Mouse (Mus musculus) limb, embryonic 10.5 days (tissue): ENCODE measurements around the gene Frmd4b. TPM values are rescaled to one million over a fixed set of nuclear protein-coding genes. Genes with fewer than 3 reads are reported as not detected.
"Not testable (repeated sequence)": the region's sequence is repeated elsewhere in the genome, so short reads cannot be mapped to it uniquely, and the experiment has no call there.

Experiments
- DNase-seq: peaks from one replicate; pipeline ENCODE4 v3.0.0-alpha.2; 2017; ENCODE audit warnings: low spot score
- H3K27ac ChIP-seq: fragments of 300-500 bp; sonication (generic); 2 replicates; pipeline ENCODE4 v1.5.1; 2016; ENCODE audit warnings: mild to moderate bottlenecking
- H3K27me3 ChIP-seq: fragments of 300-500 bp; sonication (generic); 2 replicates; pipeline ENCODE4 v1.6.1; 2016; ENCODE audit warnings: low read depth, mild to moderate bottlenecking; ENCODE audit not compliant: poor library complexity, severe bottlenecking
- H3K36me3 ChIP-seq: fragments of 300-500 bp; sonication (generic); 2 replicates; pipeline ENCODE4 v1.6.1; 2016; ENCODE audit warnings: mild to moderate bottlenecking, moderate library complexity
- H3K4me1 ChIP-seq: fragments of 300-500 bp; sonication (generic); 2 replicates; pipeline ENCODE4 v1.6.1; 2016
- H3K4me3 ChIP-seq: fragments of 300-500 bp; sonication (generic); 2 replicates; pipeline ENCODE4 v1.5.1; 2016; ENCODE audit warnings: mild to moderate bottlenecking, moderate library complexity
- H3K9me3 ChIP-seq: fragments of 300-500 bp; sonication (generic); replicated peaks from 2 replicates; pipeline ENCODE4 v1.6.1; 2016; ENCODE audit warnings: mild to moderate bottlenecking
- WGBS: fragments of 180-500 bp; shearing (Covaris S2); methylation state at CpG from one replicate; pipeline ENCODE4 v1.1.7; 2016; 5-methylcytosine and 5-hydroxymethylcytosine counted together
- polyA plus RNA-seq: library from polyadenylated mRNA; unstranded; fragments of >200 nt; fragmentation: Nextera tagmentation; extraction: Ambion mirVana; gene quantifications from 2 replicates; pipeline ENCODE4 v1.2.1, GENCODE M21; 2016

Gene Frmd4b
- polyA plus RNA-seq, 1 experiment from 2014 or later, result 14.8 TPM

DNA sequence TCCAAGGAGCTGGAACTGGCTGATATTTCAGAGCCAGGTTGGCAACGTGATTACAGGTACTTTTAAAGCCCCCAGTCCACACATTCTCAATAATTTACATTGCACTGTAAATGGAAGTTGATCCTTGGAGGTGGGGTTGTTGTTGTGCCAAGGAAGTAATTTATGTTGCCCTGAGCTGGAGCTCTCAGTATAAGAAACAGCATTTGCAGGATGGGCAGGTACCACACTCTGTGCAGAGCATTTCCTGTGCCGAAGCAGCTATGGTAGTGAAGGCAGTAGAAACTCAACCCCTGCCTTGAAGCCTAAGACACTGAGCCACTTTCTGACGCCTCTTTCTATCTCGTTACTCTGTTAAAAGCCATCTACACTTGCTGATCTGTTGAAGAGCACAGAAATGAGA, 341.6 kb downstream of the Frmd4b start:
- Histone ChIP-seq H3K27ac (peak overlapping the region; percentile 36; the same call in 1 of the 2 replicates), H3K9me3 (no peaks in the 10 kb centered on the region), H3K4me1 (peaks cover 33% of the 10 kb centered on the region), H3K4me3 (no peak overlapping the region), H3K36me3 (no peaks in the 10 kb centered on the region), H3K27me3 (no peaks in the 10 kb centered on the region)
- no peak for DNase-seq
- 52% methylated on average over 4 of the region's 4 CpGs for WGBS

DNA sequence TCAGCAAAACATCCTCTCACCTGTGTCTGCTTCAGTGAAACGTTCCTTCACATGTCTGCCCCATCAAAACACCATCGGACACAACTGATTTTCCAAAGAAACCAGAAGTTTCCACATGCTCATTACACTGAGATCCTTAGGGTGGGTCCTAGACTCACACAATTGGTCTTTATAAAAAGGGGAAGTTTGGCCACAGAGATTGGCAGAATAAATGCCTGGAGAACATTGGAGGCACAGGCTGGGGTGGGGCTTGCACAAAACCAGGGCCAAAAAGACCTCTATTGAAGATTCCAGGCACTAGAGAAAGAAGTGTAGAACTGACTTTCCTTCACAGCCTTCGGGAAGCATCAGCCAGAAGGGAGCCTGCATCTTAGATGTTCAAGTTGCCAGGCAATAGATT, 343.6 kb downstream of the Frmd4b start:
- no peak overlapping the region for H3K4me3 ChIP-seq
- H3K9me3 ChIP-seq, result no peaks in the 10 kb centered on the region
- no peaks in the 10 kb centered on the region for H3K27me3 ChIP-seq
- WGBS, result 89% methylated on average over 3 of the region's 3 CpGs
- no peak for DNase-seq
- H3K27ac ChIP-seq, result no peak overlapping the region
- H3K4me1 ChIP-seq, result peaks cover 26% of the 10 kb centered on the region
- H3K36me3 ChIP-seq, result no peaks in the 10 kb centered on the region

DNA sequence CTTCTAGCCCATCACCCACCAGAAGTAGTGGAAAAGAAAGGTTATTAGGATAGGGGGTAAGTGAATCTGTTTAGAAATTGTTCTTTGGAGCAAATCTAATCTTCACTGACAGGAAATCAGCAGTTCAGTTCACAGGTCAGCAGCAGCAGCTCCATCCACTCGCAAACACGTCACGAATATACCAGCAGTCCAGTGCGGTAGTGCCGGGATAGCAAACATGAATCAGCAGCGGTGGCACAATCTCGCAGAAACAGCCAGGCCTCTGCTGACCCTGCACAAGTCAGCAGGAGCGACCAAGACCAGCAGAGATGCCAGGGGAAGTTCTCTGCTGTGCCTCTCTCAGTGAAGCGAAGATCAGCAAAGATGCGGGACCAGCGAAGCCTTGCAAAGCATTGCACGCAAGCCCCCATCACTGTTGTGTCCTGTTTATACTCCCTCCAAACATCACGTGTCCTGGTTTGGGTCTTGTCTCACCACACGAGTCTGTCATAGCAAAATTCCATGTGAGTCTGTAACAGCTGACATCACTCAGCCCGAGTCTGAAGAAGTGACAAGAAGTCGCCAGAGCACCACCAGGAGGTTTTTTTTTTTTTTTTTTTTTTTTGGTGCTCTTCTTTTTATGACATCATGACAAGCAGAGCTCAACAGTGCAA, 344.2 kb downstream of the Frmd4b start:
- Histone ChIP-seq H3K9me3 (no peaks in the 10 kb centered on the region), H3K27ac (no peak overlapping the region), H3K27me3 (no peaks in the 10 kb centered on the region), H3K4me1 (peaks cover 20% of the 10 kb centered on the region), H3K4me3 (no peak overlapping the region), H3K36me3 (no peaks in the 10 kb centered on the region)
- WGBS, result 88% methylated on average over 16 of the region's 16 CpGs
- DNase-seq, result no peak

- H3K9me3 ChIP-seq, result no peaks in the 10 kb centered on the region
- peaks cover 16% of the 10 kb centered on the region for H3K4me1 ChIP-seq
- no peak overlapping the region for H3K27ac ChIP-seq
- H3K4me3 ChIP-seq, result no peak overlapping the region
- no peaks in the 10 kb centered on the region for H3K27me3 ChIP-seq
- WGBS, result 84% methylated on average over 2 of the region's 2 CpGs
- DNase-seq, result no peak
- no peaks in the 10 kb centered on the region for H3K36me3 ChIP-seq
Measured at GRCm38 (mm10) chr6:97272349-97272748, 345.0 kb downstream of the Frmd4b start.

DNA sequence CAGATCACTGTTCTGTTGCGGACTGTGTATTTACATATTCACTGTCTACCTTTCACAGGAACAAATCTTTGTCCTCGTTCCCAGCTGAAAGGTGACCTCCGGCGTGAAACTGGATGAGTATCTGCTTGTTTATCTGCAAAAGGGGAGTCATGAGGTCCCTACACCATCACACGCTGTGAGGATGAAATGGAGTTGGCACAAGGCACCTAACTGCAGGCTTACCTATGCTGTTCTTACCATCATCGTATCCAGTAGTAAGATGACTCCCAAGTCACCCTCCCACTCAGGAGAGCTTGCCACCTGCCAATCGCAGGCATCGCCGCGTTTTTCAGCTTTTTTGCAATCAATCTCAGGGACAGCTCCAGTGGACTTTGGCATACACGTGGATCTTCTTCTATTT, 347.7 kb downstream of the Frmd4b start:
- H3K9me3 ChIP-seq, result no peaks in the 10 kb centered on the region
- H3K27me3 ChIP-seq, result no peaks in the 10 kb centered on the region
- no peak overlapping the region for H3K27ac ChIP-seq
- no peaks in the 10 kb centered on the region for H3K36me3 ChIP-seq
- no peaks in the 10 kb centered on the region for H3K4me1 ChIP-seq
- WGBS, result 89% methylated on average over 11 of the region's 11 CpGs
- DNase-seq, result no peak
- H3K4me3 ChIP-seq, result no peak overlapping the region

DNA sequence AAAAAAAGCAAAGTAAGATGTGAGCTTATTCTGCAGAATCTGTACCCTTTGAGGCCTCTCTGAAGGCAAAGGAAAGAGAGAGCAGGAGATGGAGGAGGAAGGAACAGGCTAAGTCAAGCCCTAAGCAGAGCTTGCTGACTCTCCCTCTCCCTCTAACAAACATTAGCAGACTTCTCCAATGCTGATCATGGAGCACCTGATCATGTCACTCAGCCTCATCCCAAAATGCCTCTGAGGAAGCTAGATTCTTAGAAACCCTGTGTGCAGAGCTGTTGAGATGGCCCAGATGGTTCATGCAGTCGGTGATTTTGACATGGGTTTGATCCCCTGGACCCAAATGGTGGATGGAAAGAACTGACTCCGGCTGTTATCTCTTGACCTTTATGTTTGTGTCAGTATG, 350.2 kb downstream of the Frmd4b start:
- 87% methylated on average over 2 of the region's 2 CpGs for WGBS
- Histone ChIP-seq H3K9me3 (no peaks in the 10 kb centered on the region), H3K4me3 (no peak overlapping the region), H3K4me1 (no peaks in the 10 kb centered on the region), H3K27ac (no peak overlapping the region), H3K27me3 (no peaks in the 10 kb centered on the region), H3K36me3 (no peaks in the 10 kb centered on the region)
- no peak for DNase-seq

- WGBS, result 78% methylated on average over 4 of the region's 4 CpGs
- Histone ChIP-seq H3K36me3 (no peaks in the 10 kb centered on the region), H3K4me3 (no peak overlapping the region), H3K27ac (no peak overlapping the region), H3K9me3 (no peaks in the 10 kb centered on the region), H3K27me3 (no peaks in the 10 kb centered on the region), H3K4me1 (no peaks in the 10 kb centered on the region)
- no peak for DNase-seq
Measured at GRCm38 (mm10) chr6:97266661-97267060, 350.7 kb downstream of the Frmd4b start.

DNA sequence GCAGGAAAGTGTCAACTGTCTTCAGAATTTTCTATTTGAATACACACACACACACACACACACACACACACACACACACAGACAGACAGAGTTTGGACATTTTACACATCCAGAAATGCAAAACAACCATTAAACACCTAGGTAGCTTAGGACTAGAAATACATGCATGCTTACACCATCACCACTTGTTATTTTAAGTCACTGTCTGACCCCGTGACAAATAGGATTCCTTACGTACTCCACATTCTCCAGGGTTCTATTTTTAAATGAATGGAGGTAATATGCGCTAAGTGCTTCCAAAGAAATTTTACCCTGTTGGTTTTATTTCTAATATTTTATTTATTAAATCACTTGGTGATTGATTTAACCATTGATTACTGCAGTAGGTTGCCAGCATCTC, 351.6 kb downstream of the Frmd4b start:
- H3K27me3 ChIP-seq, result no peaks in the 10 kb centered on the region
- WGBS, result 91% methylated on average over 3 of the region's 3 CpGs

DNA sequence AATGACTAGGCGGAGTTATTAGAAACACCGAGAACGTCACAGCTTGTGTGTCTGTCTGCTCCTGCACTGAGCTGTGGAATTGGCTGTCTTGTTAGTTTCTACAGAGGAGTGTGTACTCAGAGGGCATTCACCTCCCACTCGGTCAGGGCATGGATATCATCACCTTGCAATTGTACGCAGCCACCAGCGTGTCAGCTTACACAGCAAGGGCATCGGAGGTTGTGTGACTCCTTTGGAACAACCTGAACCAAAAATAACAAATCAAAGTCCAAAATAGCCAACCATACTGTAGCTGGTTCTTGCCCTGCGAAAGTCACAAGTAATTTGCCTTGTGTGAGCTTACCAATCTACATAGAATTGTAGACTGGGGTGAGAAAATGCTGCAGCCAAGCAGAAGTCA, 352.1 kb downstream of the Frmd4b start:
- H3K36me3 ChIP-seq, result no peaks in the 10 kb centered on the region
- H3K4me3 ChIP-seq, result no peak overlapping the region
- 87% methylated on average over 8 of the region's 8 CpGs for WGBS
- H3K27ac ChIP-seq, result no peak overlapping the region
- no peaks in the 10 kb centered on the region for H3K9me3 ChIP-seq
- no peaks in the 10 kb centered on the region for H3K27me3 ChIP-seq
- no peaks in the 10 kb centered on the region for H3K4me1 ChIP-seq
- DNase-seq, result no peak

More for the DNA sequence above, 351.6 kb downstream of the Frmd4b start:
- DNase-seq, result no peak
- Histone ChIP-seq H3K36me3 (no peaks in the 10 kb centered on the region), H3K27ac (no peak overlapping the region), H3K4me1 (no peaks in the 10 kb centered on the region), H3K4me3 (no peak overlapping the region), H3K9me3 (no peaks in the 10 kb centered on the region)

GRCm38 (mm10) chr6:97263750-97264149, 353.6 kb downstream of the Frmd4b start:
- H3K36me3 ChIP-seq, H3K4me1 ChIP-seq, H3K4me3 ChIP-seq, H3K27ac ChIP-seq, H3K9me3 ChIP-seq, H3K27me3 ChIP-seq, DNase-seq: not testable (repeated sequence)

DNA sequence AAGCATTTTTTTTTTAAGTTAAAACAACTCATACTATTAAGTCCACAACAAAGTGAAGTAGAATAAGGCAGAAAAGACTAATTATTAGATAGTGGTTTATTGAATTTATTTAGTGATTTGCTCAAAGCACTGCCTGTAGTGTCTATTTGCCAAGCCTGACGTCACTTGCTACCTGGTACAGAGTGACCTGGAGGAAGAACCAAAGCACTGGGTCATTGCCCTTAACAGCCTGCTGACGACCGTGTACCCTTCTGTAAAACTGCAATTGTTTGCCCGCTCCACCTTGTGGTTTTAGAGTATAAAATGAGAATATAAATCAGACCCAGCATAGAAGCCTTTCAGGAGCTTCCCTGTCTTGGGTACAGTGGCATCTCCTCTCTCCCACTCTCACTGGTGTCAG, 355.1 kb downstream of the Frmd4b start:
- no peak for DNase-seq
- H3K27ac ChIP-seq, result no peak overlapping the region
- H3K9me3 ChIP-seq, result no peaks in the 10 kb centered on the region
- no peaks in the 10 kb centered on the region for H3K36me3 ChIP-seq
- no peaks in the 10 kb centered on the region for H3K4me1 ChIP-seq
- no peak overlapping the region for H3K4me3 ChIP-seq
- no peaks in the 10 kb centered on the region for H3K27me3 ChIP-seq
- WGBS, result 71% methylated on average over 4 of the region's 4 CpGs

- not testable (repeated sequence) for H3K27ac ChIP-seq, H3K4me1 ChIP-seq, H3K36me3 ChIP-seq, H3K4me3 ChIP-seq, DNase-seq, H3K9me3 ChIP-seq, H3K27me3 ChIP-seq
- WGBS, result 91% methylated on average over 2 of the region's 2 CpGs
Measured at GRCm38 (mm10) chr6:97259926-97260325, 357.4 kb downstream of the Frmd4b start.

DNA sequence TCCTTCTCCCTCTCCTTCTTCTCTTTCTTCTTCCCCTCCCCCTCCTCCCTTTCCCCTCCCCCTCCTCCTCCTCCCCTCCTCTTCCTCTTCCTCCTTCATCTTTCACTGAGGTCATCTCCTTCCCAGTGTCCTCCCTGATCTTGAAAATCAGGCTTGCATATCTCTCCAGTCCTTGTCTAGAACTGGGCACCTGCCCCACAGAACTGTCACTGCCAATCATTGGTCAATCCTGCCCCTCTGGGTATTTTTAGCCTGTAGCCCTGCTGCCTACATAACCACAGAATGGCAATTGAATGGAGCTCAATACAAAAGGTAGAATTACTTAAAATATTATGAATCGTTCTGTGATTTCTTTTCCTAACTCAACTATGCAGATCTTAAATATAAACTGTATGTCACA, 358.9 kb downstream of the Frmd4b start:
- no peak overlapping the region for H3K4me3 ChIP-seq
- no peaks in the 10 kb centered on the region for H3K4me1 ChIP-seq
- H3K9me3 ChIP-seq, result no peaks in the 10 kb centered on the region
- no peaks in the 10 kb centered on the region for H3K27me3 ChIP-seq
- whole genome bisulfite sequencing, result 95% methylated on average over 1 of the region's 1 CpGs
- no peak overlapping the region for H3K27ac ChIP-seq
- no peaks in the 10 kb centered on the region for H3K36me3 ChIP-seq
- no peak for DNase-seq

DNA sequence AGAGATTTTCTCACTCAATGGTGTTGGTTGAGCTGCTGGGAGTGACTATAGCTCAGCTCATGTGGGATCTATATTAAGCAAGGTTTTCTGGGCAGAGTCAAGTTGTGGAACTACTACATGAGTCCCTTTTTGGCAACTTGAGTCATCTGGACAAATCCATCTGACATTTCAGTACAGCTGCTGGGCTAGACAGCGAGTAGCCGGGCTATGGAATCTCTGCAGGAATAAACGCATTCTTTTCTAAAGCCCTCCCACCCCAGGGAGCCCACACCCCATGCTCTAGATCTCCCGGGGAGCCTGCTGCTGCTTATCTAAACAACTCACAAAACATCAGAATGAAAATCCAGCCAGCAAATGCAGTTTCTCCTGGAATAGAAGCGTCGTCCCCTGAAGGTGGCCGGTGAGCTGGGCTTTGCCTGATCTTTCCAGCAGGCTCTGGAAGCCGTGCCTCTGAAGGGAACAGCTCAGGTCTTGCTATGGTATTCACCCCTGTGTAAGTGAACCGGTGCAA, 364.6 kb downstream of the Frmd4b start, which contains the start of gene Lmod3:
Lmod3 (minus strand) TSS at position 49 of the 511 bp plus-strand sequence.
- no peaks in the 10 kb centered on the region for H3K27me3 ChIP-seq
- WGBS, result 43% methylated on average over 9 of the region's 9 CpGs
- no peaks in the 10 kb centered on the region for H3K9me3 ChIP-seq
- no peak within 1 kb of the TSS for H3K4me3 ChIP-seq
- H3K27ac ChIP-seq, result no peak within 1 kb of the TSS
- H3K36me3 ChIP-seq, result no peaks in the 10 kb centered on the region
- H3K4me1 ChIP-seq, result 0 out of 2 replicates have a peak, but pooled peaks cover 3% of the 10 kb centered on the region
- DNase-seq, result no peak
